Mouse (Mus musculus) hindlimb bud, embryonic 11.5 days (tissue): ENCODE results near the gene Gm20547.

Experiments
- DNase-seq: peaks from one replicate; pipeline ENCODE4 v3.0.0-alpha.2; 2012; ENCODE audit warnings: low read depth, low spot score; ENCODE audit errors: extremely low spot score

The Gm20547 gene

GRCm38 (mm10) chr17:34897373-34898159, 15.7 kb upstream of the Gm20547 start:
- no peak for DNase-seq

GRCm38 (mm10) chr17:34896366-34896765, 14.5 kb upstream of the Gm20547 start:
- DNase-seq, result no peak

- DNase-seq, result no peak
Measured at GRCm38 (mm10) chr17:34895724-34896123, 13.9 kb upstream of the Gm20547 start.

GRCm38 (mm10) chr17:34894801-34895530, 13.1 kb upstream of the Gm20547 start:
- DNase-seq, result no peak

- peak; percentile 92 for DNase-seq
Measured at GRCm38 (mm10) chr17:34894074-34894597, 12.3 kb upstream of the Gm20547 start.

GRCm38 (mm10) chr17:34893072-34893824, 11.4 kb upstream of the Gm20547 start:
- no peak for DNase-seq

- no peak for DNase-seq
Measured at GRCm38 (mm10) chr17:34891377-34891776, 9.5 kb upstream of the Gm20547 start.

GRCm38 (mm10) chr17:34890074-34890743, 8.4 kb upstream of the Gm20547 start:
- no peak for DNase-seq

- DNase-seq, result no peak
Measured at GRCm38 (mm10) chr17:34887942-34888341, 6.1 kb upstream of the Gm20547 start.

GRCm38 (mm10) chr17:34885615-34886014, 3.8 kb upstream of the Gm20547 start:
- no peak for DNase-seq

- DNase-seq, result no peak
Measured at GRCm38 (mm10) chr17:34884704-34885103, 2.9 kb upstream of the Gm20547 start.

GRCm38 (mm10) chr17:34883332-34883731, 1.5 kb upstream of the Gm20547 start:
- no peak for DNase-seq

- DNase-seq, result no peak
Measured at GRCm38 (mm10) chr17:34881166-34881565, 676 bp downstream of the Gm20547 start.

- DNase-seq, result no peak
Measured at GRCm38 (mm10) chr17:34879336-34879879, 2.4 kb downstream of the Gm20547 start, which contains the start of gene Zbtb12. Zbtb12 (plus strand) TSS chr17:34879483.

- no peak for DNase-seq
Measured at GRCm38 (mm10) chr17:34874321-34874720, 7.5 kb downstream of the Gm20547 start.

- DNase-seq, result no peak
Measured at GRCm38 (mm10) chr17:34865981-34866380, 15.9 kb downstream of the Gm20547 start.

GRCm38 (mm10) chr17:34862416-34863081, 19.3 kb downstream of the Gm20547 start, which contains the start of gene Cfb:
Cfb (minus strand) TSS chr17:34862518.
- no peak for DNase-seq

GRCm38 (mm10) chr17:34861704-34862415, 20.0 kb downstream of the Gm20547 start:
- no peak for DNase-seq

- no peak for DNase-seq
Measured at GRCm38 (mm10) chr17:34860514-34860913, 21.3 kb downstream of the Gm20547 start.
